Mouse (Mus musculus): ENCODE data around the gene Gpx5.

GRCm38 (mm10) chr13:21311926-21312325 lies 19.4 kb upstream of the Gpx5 start, which contains the start of gene Gpx6:
- TF ChIP-seq CTCF (IDR thresholded peaks at IDR 0.05; ENCODE audit: borderline replicate concordance, control insufficient read depth, extremely low read depth, insufficient read depth, low read length, poor library complexity), result no peak
- no peak for TF ChIP-seq POLR2A (IDR thresholded peaks at IDR 0.05; ENCODE audit: control insufficient read depth, extremely low read depth, insufficient read depth, low read length, poor library complexity)

Data from thymus, adult 2 months (tissue).